Mouse (Mus musculus): ENCODE measurements around the gene Capn7.

DNA sequence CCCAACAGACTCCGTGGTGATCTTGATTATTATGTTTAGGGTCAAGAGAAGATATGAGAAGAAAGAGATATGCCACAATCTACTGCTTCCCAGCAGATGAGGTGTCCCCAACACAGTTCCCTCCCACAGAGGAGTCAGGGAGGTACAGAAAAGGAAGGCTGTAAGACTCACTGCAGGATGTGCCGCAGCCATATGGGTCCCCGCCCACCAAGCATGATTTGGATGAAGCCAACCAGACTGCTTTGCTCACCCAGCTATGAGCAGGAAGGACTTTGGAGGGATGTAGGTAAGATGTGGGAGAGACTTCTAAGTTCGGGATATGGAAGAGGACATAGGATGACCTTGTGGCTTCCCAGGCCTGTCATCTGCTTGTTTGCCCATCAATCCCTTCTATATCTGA lies 74.3 kb downstream of the Capn7 start:
- no peak for TF ChIP-seq CTCF (IDR thresholded peaks at IDR 0.05; ENCODE audit: control insufficient read depth, insufficient read depth, low read length)
- TF ChIP-seq POLR2A (IDR thresholded peaks at IDR 0.05; ENCODE audit: borderline replicate concordance, control insufficient read depth, low read depth, low read length): no peak
